Mouse (Mus musculus): ENCODE data around the gene Kremen1. TPM values are rescaled to one million over a fixed set of nuclear protein-coding genes. Genes with fewer than 3 reads are reported as not detected.

Kremen1 gene
- total RNA-seq, 4 experiments from 2014 or later = 15.0 to 16.7 (median 15.7) TPM

Other genes with a start within 250 kb of the Kremen1 start
- gene Rasl10a, start 203.4 kb downstream of the Kremen1 start, total RNA-seq (2022) = 10 to 100 TPM; 49.0 to 60.5 (median 53.2) TPM
- gene Gas2l1, start 196.2 kb downstream of the Kremen1 start, total RNA-seq (2022) = 10 to 100 TPM; 71.8 to 78.4 (median 75.3) TPM
- 10 to 100 TPM; 20.1 to 26.8 (median 22.0) TPM for gene Rhbdd3, start 162.6 kb downstream of the Kremen1 start, total RNA-seq (2022)
- gene Ewsr1, start 162.3 kb downstream of the Kremen1 start, total RNA-seq (2022) = 100 to 1,000 TPM; 291 to 340 (median 310) TPM
- gene Emid1, start 109.3 kb downstream of the Kremen1 start, total RNA-seq (2022) = 1 to 10 TPM; 4.0 to 7.2 (median 5.3) TPM
- 10 to 100 TPM; 19.3 to 22.0 (median 20.4) TPM for gene Znrf3, start 183.3 kb upstream of the Kremen1 start, total RNA-seq (2022)